19 mouse cellular contexts compared by ENCODE assay signal in the genomic region with DNA sequence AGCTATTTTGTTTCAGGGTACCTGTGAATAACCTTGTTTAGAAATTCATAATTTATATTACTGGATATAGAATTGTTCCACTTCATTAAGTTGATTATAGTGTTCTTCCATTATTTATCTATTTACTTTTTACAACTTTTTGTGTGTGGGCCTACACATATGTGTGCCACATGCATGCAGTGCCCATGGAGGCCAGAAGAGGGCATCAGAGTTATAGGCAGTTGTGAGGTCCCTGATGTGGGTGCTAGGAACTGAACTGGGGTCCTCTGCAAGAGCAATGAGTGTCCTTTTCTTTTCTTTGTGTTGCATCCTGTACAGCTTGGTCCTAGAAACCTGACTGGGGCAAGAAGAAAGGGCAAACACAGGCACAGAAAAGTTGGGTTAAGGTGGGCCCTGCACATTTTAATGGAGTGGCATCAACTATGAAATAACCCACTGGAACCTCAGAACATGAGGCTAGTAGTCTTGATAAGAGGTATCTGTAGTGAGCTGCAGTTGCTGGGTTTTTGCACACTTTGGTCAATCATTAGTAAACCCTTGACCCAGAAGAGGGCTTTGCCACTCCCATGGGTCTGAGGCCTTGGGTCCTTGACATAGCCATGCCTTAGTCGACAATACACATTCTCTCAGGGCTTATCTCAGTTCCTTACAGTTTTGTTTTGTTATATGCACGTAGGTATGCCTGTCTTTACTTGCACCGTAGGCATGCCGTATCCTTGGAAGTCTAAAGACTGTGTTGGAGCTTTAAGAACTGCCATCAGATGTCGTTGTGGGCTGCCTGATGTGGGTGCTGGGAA. TPM values are rescaled to one million over a fixed set of nuclear protein-coding genes. Genes with fewer than 3 reads are reported as not detected.
A peak's percentile ranks its signal among the peaks of the same experiment; 100 is the strongest.
DNase-seq lines count a peak whose midpoint lies in the region; ATAC-seq and TF ChIP-seq lines count a peak whose summit lies in the region.
"Had no signal": no experiment of that assay in that cellular context is flagged by ENCODE, and none has a peak within 500 bp of the region (broad histone marks: within the 10 kb centered on the region; RNA-seq: fewer than 3 reads in every experiment).

No protein-coding gene starts in this region.

- DNase-seq in forebrain, postnatal 0 days, result no peak
- DNase-seq in forebrain, embryonic 11.5 days (ENCODE audit: low spot score), result no peak
- DNase-seq in liver, adult 2 months (ENCODE audit: extremely low read depth, low read depth, low spot score), result no peak
- DNase-seq in liver, embryonic 11.5 days (ENCODE audit: low spot score), result no peak
- DNase-seq in 416B (ENCODE audit: low read depth) (peak; percentile 46), ZHBTc4 (ENCODE audit: low read depth, low spot score) (peak; percentile 36)
- no peak for DNase-seq in spleen, adult 12 weeks (ENCODE audit: low spot score)
- no peak for DNase-seq in layer of hippocampus, adult 9-11 months
- DNase-seq: adrenal gland, postnatal 14 days; cerebellum, adult 9-10 months had no signal

- H3K4me3 ChIP-seq in forebrain, postnatal 0 days (ENCODE audit: low read depth, low read length), result no peak overlapping the region
- H3K4me3 ChIP-seq in forebrain, embryonic 11.5 days (ENCODE audit: low read depth, low read length), result no peak overlapping the region
- no peak overlapping the region for H3K4me3 ChIP-seq in liver, adult 2 months (ENCODE audit: insufficient read depth, low read depth, low read length)
- H3K4me3 ChIP-seq in liver, embryonic 11.5 days (ENCODE audit: low read depth, low read length), result no peak overlapping the region

- H3K27ac ChIP-seq in forebrain, postnatal 0 days (ENCODE audit: low read depth, low read length), result no peak overlapping the region
- H3K27ac ChIP-seq in forebrain, embryonic 11.5 days (ENCODE audit: low read depth, low read length), result no peak overlapping the region
- H3K27ac ChIP-seq in liver, adult 2 months (replicated peaks; ENCODE audit: insufficient read depth, low read depth, low read length), result no peak overlapping the region
- no peak overlapping the region for H3K27ac ChIP-seq in liver, embryonic 11.5 days (ENCODE audit: low read depth, low read length)
- H3K27ac ChIP-seq: forebrain, embryonic 13.5 days; hindbrain, embryonic 14.5 days; midbrain, embryonic 13.5 days had no signal

- no peaks in the 10 kb centered on the region; the same call in 1 of the 2 replicates for H3K4me1 ChIP-seq in forebrain, postnatal 0 days (ENCODE audit: insufficient read depth)
- 0 out of 2 replicates have a peak, but pooled peaks cover 4% of the 10 kb centered on the region for H3K4me1 ChIP-seq in forebrain, embryonic 11.5 days (replicated peaks; ENCODE audit: control insufficient read depth, insufficient read depth, low read length)
- H3K4me1 ChIP-seq in liver, adult 2 months (ENCODE audit: control insufficient read depth, insufficient read depth, low read length), result no peaks in the 10 kb centered on the region
- H3K4me1 ChIP-seq in liver, embryonic 11.5 days (replicated peaks; ENCODE audit: control insufficient read depth, insufficient read depth, low read length), result peaks cover 9% of the 10 kb centered on the region; the same call in 1 of the 2 replicates

- peak; percentile 39 for TF ChIP-seq CTCF in forebrain, postnatal 0 days (IDR thresholded peaks at IDR 0.05; ENCODE audit: low read depth)
- peak; percentile 11; the same call in 1 of the 2 replicates for TF ChIP-seq CTCF in liver, adult 2 months (IDR thresholded peaks at IDR 0.05; ENCODE audit: low read depth, low read length)

- no peak overlapping the region for H3K9ac ChIP-seq in forebrain, postnatal 0 days
- H3K9ac ChIP-seq in forebrain, embryonic 11.5 days (ENCODE audit: low read length), result no peak overlapping the region
- no peak overlapping the region for H3K9ac ChIP-seq in liver, adult 2 months (ENCODE audit: low read depth, low read length)
- no peak overlapping the region for H3K9ac ChIP-seq in liver, embryonic 11.5 days (ENCODE audit: low read depth, low read length)
- H3K9ac ChIP-seq: forebrain, embryonic 13.5 days; hindbrain, embryonic 14.5 days had no signal

- no peaks in the 10 kb centered on the region for H3K79me2 ChIP-seq in liver, adult 2 months (ENCODE audit: control insufficient read depth, insufficient read depth, low read length)

- no peaks in the 10 kb centered on the region for H3K36me3 ChIP-seq in forebrain, postnatal 0 days (ENCODE audit: insufficient read depth)
- H3K36me3 ChIP-seq in forebrain, embryonic 11.5 days (ENCODE audit: control insufficient read depth, insufficient read depth, low read length), result no peaks in the 10 kb centered on the region
- H3K36me3 ChIP-seq in liver, adult 2 months (ENCODE audit: control insufficient read depth, insufficient read depth, low read length), result no peaks in the 10 kb centered on the region
- no peaks in the 10 kb centered on the region for H3K36me3 ChIP-seq in liver, embryonic 11.5 days (ENCODE audit: control insufficient read depth, insufficient read depth, low read length)
- H3K36me3 ChIP-seq: embryonic facial prominence, embryonic 10.5 days; limb, embryonic 15.5 days; midbrain, embryonic 13.5 days had no signal

- no peaks in the 10 kb centered on the region for H3K9me3 ChIP-seq in forebrain, postnatal 0 days (ENCODE audit: low read length)
- H3K9me3 ChIP-seq in forebrain, embryonic 11.5 days (ENCODE audit: control insufficient read depth, low read length), result peaks cover 2% of the 10 kb centered on the region; the same call in 1 of the 2 replicates
- H3K9me3 ChIP-seq in liver, embryonic 11.5 days (ENCODE audit: control insufficient read depth, low read length), result no peaks in the 10 kb centered on the region; the same call in 1 of the 2 replicates
- H3K9me3 ChIP-seq: embryonic facial prominence, embryonic 10.5 days; forebrain, embryonic 13.5 days; limb, embryonic 15.5 days; midbrain, embryonic 13.5 days had no signal

- no peaks in the 10 kb centered on the region for H3K27me3 ChIP-seq in forebrain, postnatal 0 days (ENCODE audit: insufficient read depth, low read length)
- no peaks in the 10 kb centered on the region for H3K27me3 ChIP-seq in forebrain, embryonic 11.5 days (ENCODE audit: control insufficient read depth, insufficient read depth, low read length)
- no peaks in the 10 kb centered on the region for H3K27me3 ChIP-seq in liver, adult 2 months (ENCODE audit: control insufficient read depth, insufficient read depth, low read length)
- H3K27me3 ChIP-seq in liver, embryonic 11.5 days (replicated peaks; ENCODE audit: control insufficient read depth, insufficient read depth, low read length), result no peaks in the 10 kb centered on the region
- H3K27me3 ChIP-seq: forebrain, embryonic 13.5 days; limb, embryonic 15.5 days had no signal

- H3K4me2 ChIP-seq in forebrain, postnatal 0 days (ENCODE audit: low read depth), result no peak overlapping the region
- no peak overlapping the region for H3K4me2 ChIP-seq in forebrain, embryonic 11.5 days (ENCODE audit: low read depth, low read length, severe bottlenecking)
- no peak overlapping the region for H3K4me2 ChIP-seq in liver, embryonic 11.5 days

- TF ChIP-seq POLR2A in liver, adult 2 months (IDR thresholded peaks at IDR 0.05; ENCODE audit: extremely low read depth, insufficient read depth, low read length), result no peak

- WGBS in forebrain, postnatal 0 days, result 94% methylated on average over 5 of the region's 5 CpGs
- 91% methylated on average over 5 of the region's 5 CpGs for WGBS in forebrain, embryonic 11.5 days
- 96% methylated on average over 5 of the region's 5 CpGs for WGBS in liver, adult 2 months
- WGBS in liver, embryonic 11.5 days, result 93% methylated on average over 5 of the region's 5 CpGs

- no peak for ATAC-seq in forebrain, postnatal 0 days
- ATAC-seq in forebrain, embryonic 11.5 days (replicated peaks; ENCODE audit: low FRiP score), result no peak
- ATAC-seq in liver, embryonic 11.5 days (replicated peaks; ENCODE audit: low FRiP score), result no peak
- ATAC-seq: forebrain, embryonic 13.5 days; midbrain, embryonic 13.5 days had no signal

RNA-seq across cellular contexts. Expression of gene Heatr5a, which starts 1.3 kb away (rescaled TPM):
- 14.5 and 15.0 TPM in 2 replicates for total RNA-seq in forebrain, postnatal 0 days (2014; rRNA removed)
- polyA plus RNA-seq in forebrain, postnatal 0 days (2015; fragmentation: Nextera tagmentation; extraction: Ambion mirVana), result 1.3 and 2.0 TPM in 2 replicates
- polyA plus RNA-seq in forebrain, embryonic 11.5 days (2014; fragmentation: Nextera tagmentation; extraction: Ambion mirVana), result 13.3 and 16.8 TPM in 2 replicates
- 8.1 and 10.3 TPM in 2 replicates for total RNA-seq in liver, adult 2 months (2014; rRNA removed)
- polyA plus RNA-seq in liver, adult 2 months (2012; rRNA removed), result 9.1 and 9.6 TPM in 2 replicates
- polyA plus RNA-seq in liver, embryonic 11.5 days (2014; fragmentation: Nextera tagmentation; extraction: Ambion mirVana), result 18.3 and 18.9 TPM in 2 replicates

RNA-seq across cellular contexts. Expression of gene Dtd2, which starts 33.8 kb away (rescaled TPM):
- total RNA-seq in forebrain, postnatal 0 days (2014; rRNA removed), result 16.3 and 17.9 TPM in 2 replicates
- polyA plus RNA-seq in forebrain, postnatal 0 days (2015; fragmentation: Nextera tagmentation; extraction: Ambion mirVana), result 20.9 and 23.1 TPM in 2 replicates
- polyA plus RNA-seq in forebrain, embryonic 11.5 days (2014; fragmentation: Nextera tagmentation; extraction: Ambion mirVana), result 26.6 and 28.7 TPM in 2 replicates
- total RNA-seq in liver, adult 2 months (2014; rRNA removed), result 13.6 and 14.8 TPM in 2 replicates
- 10.8 and 12.6 TPM in 2 replicates for polyA plus RNA-seq in liver, adult 2 months (2012; rRNA removed)
- polyA plus RNA-seq in liver, embryonic 11.5 days (2014; fragmentation: Nextera tagmentation; extraction: Ambion mirVana), result 31.0 and 33.1 TPM in 2 replicates

RNA-seq across cellular contexts. Expression of gene Gpr33, which starts 55.4 kb away (rescaled TPM):
- total RNA-seq in forebrain, postnatal 0 days (2014; rRNA removed), result not detected in 2 replicates
- not detected in 2 replicates for polyA plus RNA-seq in forebrain, postnatal 0 days (2015; fragmentation: Nextera tagmentation; extraction: Ambion mirVana)
- not detected in 2 replicates for polyA plus RNA-seq in forebrain, embryonic 11.5 days (2014; fragmentation: Nextera tagmentation; extraction: Ambion mirVana)
- not detected in 2 replicates for total RNA-seq in liver, adult 2 months (2014; rRNA removed)
- not detected in 2 replicates for polyA plus RNA-seq in liver, adult 2 months (2012; rRNA removed)
- not detected in 2 replicates for polyA plus RNA-seq in liver, embryonic 11.5 days (2014; fragmentation: Nextera tagmentation; extraction: Ambion mirVana)
- total RNA-seq: adrenal gland, postnatal 14 days; heart, adult 8-10 months; layer of hippocampus, postnatal 14 days; neutrophil, adult 5-6 weeks had no signal
- polyA plus RNA-seq: embryonic facial prominence, embryonic 10.5 days; forebrain, embryonic 13.5 days; hindbrain, embryonic 14.5 days; limb, embryonic 15.5 days; midbrain, embryonic 13.5 days; small intestine, adult 2 months had no signal

Comparison
In these comparisons a context has a peak if more than half of its experiments do, and no peak if none do; other contexts are left out.
1. DNase-seq: peak in 416B (single experiment) and ZHBTc4 (single experiment); none in forebrain, postnatal 0 days (single experiment), forebrain, embryonic 11.5 days (single experiment), liver, adult 2 months (single experiment), liver, embryonic 11.5 days (single experiment), spleen, adult 12 weeks (single experiment) and layer of hippocampus, adult 9-11 months (single experiment).